Mouse (Mus musculus) heart, postnatal 0 days (tissue): ENCODE measurements around the gene Hid1.

Experiments used
- CTCF ChIP-seq: IDR thresholded peaks from 2 replicates; pipeline ENCODE4 v1.5.1; 2016; ENCODE audit warnings: antibody characterized with exemption, control low read depth, low read depth
- EP300 ChIP-seq: IDR thresholded peaks from 2 replicates; pipeline ENCODE4 v1.6.1; 2016; ENCODE audit warnings: antibody characterized with exemption, low read depth

DNA sequence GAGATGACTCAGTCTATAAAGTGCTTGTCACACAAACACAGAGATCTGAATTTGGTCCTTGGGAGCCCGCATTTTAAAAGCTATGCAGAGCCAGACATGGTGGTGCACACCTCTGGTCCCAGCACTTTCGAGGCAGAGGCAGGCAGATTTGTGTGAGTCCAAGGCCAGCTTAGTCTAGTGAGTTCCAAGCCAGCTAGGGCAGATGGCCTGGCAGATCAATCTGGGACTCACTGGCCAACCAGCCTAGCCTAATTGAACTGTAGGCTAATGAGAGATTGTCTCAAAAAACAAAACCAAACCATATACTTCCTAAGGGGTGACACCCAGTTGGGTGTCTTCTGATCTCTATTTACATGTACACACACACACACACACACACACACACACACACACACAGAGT lies 26.3 kb downstream of the Hid1 start:
- TF ChIP-seq EP300 (no peak), CTCF (no peak)
